Mouse (Mus musculus) midbrain, postnatal 0 days (tissue): ENCODE measurements around the gene Pgc. TPM values are rescaled to one million over a fixed set of nuclear protein-coding genes. Genes with fewer than 3 reads are reported as not detected.

Source experiments
- ATAC-seq: fragments of 200-750 bp; cut with Nextera tagmentation; 2 replicates; pipeline ENCODE4 v1.8.0; 2017; ENCODE audit warnings: moderate number of reproducible peaks, mild to moderate bottlenecking, moderate TSS enrichment, moderate library complexity; ENCODE audit not compliant: low FRiP score
- DNase-seq: peaks from one replicate; pipeline ENCODE4 v3.0.0-alpha.2; 2015; ENCODE audit warnings: low spot score
- H3K27ac ChIP-seq: fragments of 300-500 bp; sonication (generic); 2 replicates; pipeline ENCODE4 v1.5.1; 2014; ENCODE audit warnings: low read depth, mild to moderate bottlenecking, low read length, mixed read lengths
- H3K27me3 ChIP-seq: fragments of 300-500 bp; sonication (generic); 2 replicates; pipeline ENCODE4 v1.6.1; 2014; ENCODE audit warnings: low read length, control low read depth, mixed read lengths; ENCODE audit not compliant: insufficient read depth
- H3K36me3 ChIP-seq: fragments of 300-500 bp; sonication (generic); 2 replicates; pipeline ENCODE4 v1.6.1; 2014; ENCODE audit warnings: low read length, control low read depth, mixed read lengths; ENCODE audit not compliant: insufficient read depth
- H3K4me1 ChIP-seq: fragments of 300-500 bp; sonication (generic); 2 replicates; pipeline ENCODE4 v1.6.1; 2014; ENCODE audit warnings: mild to moderate bottlenecking, control low read depth, antibody characterized with exemption, low read length, mixed read lengths; ENCODE audit not compliant: insufficient read depth
- H3K4me2 ChIP-seq: fragments of 300-500 bp; sonication (generic); 2 replicates; pipeline ENCODE4 v1.6.1; 2014; ENCODE audit warnings: low read depth, mild to moderate bottlenecking, low read length, mixed read lengths; ENCODE audit not compliant: poor library complexity, severe bottlenecking
- H3K4me3 ChIP-seq: fragments of 300-500 bp; sonication (generic); 2 replicates; pipeline ENCODE4 v1.5.1; 2014; ENCODE audit warnings: low read depth, mild to moderate bottlenecking, low read length, moderate library complexity
- H3K9ac ChIP-seq: fragments of 300-500 bp; sonication (generic); replicated peaks from 2 replicates; pipeline ENCODE4 v1.6.1; 2014; ENCODE audit warnings: mild to moderate bottlenecking, low read length, moderate library complexity, mixed read lengths; ENCODE audit not compliant: poor library complexity, severe bottlenecking
- H3K9me3 ChIP-seq: fragments of 300-500 bp; sonication (generic); 2 replicates; pipeline ENCODE4 v1.6.1; 2016; ENCODE audit warnings: low read length, control low read depth
- CTCF ChIP-seq: IDR thresholded peaks from 2 replicates; pipeline ENCODE4 v1.5.1; 2016; ENCODE audit warnings: antibody characterized with exemption, mild to moderate bottlenecking
- WGBS: fragments of 180-500 bp; shearing (Covaris S2); extraction: QIAGEN DNeasy Blood & Tissue Kit; methylation state at CpG from one replicate; pipeline ENCODE4 v1.1.7; 2014; 5-methylcytosine and 5-hydroxymethylcytosine counted together
- polyA plus RNA-seq: library from polyadenylated mRNA; unstranded; fragments of >200 nt; fragmentation: Nextera tagmentation; extraction: Ambion mirVana; gene quantifications from 2 replicates; pipeline ENCODE4 v1.2.1, GENCODE M21; 2015
- total RNA-seq: library from RNA; depleted of rRNA; stranded (reverse); fragments of >200 nt; gene quantifications from 2 replicates; pipeline ENCODE4 v1.2.3, GENCODE M21; 2014

The Pgc gene
- total and polyA plus RNA-seq, 2 experiments from 2014 or later = 0.19 to 0.27 TPM

- 60% methylated on average over 2 of the region's 2 CpGs for WGBS
- no peak for ATAC-seq
- peaks cover 9% of the 10 kb centered on the region for H3K27me3 ChIP-seq
Measured at GRCm38 (mm10) chr17:47740186-47740585, 13.5 kb downstream of the Pgc start.

GRCm38 (mm10) chr17:47742991-47743734 lies 16.5 kb downstream of the Pgc start:
- Histone ChIP-seq H3K27ac (no peak overlapping the region), H3K36me3 (no peaks in the 10 kb centered on the region), H3K4me3 (no peak overlapping the region), H3K9me3 (no peaks in the 10 kb centered on the region), H3K27me3 (peaks cover 1% of the 10 kb centered on the region; the same call in 1 of the 2 replicates), H3K4me1 (no peaks in the 10 kb centered on the region), H3K4me2 (no peak overlapping the region), H3K9ac (no peak overlapping the region)
- 51% methylated on average over 16 of the region's 16 CpGs for WGBS
- peak; percentile 51 for TF ChIP-seq CTCF
- ATAC-seq (no peak), DNase-seq (no peak)

More at GRCm38 (mm10) chr17:47740186-47740585, 13.5 kb downstream of the Pgc start:
- Histone ChIP-seq H3K36me3 (no peaks in the 10 kb centered on the region), H3K9ac (no peak overlapping the region), H3K27ac (no peak overlapping the region), H3K4me1 (peaks cover 6% of the 10 kb centered on the region; the same call in 1 of the 2 replicates), H3K4me3 (no peak overlapping the region), H3K4me2 (no peak overlapping the region), H3K9me3 (no peaks in the 10 kb centered on the region)
- DNase-seq = no peak
- TF ChIP-seq CTCF = 0 out of 2 replicates have a peak, but pooled peaks have one; percentile 25

GRCm38 (mm10) chr17:47744086-47744485 lies 17.4 kb downstream of the Pgc start:
- no peaks in the 10 kb centered on the region for H3K27me3 ChIP-seq
- DNase-seq (no peak), ATAC-seq (no peak)
- no peaks in the 10 kb centered on the region for H3K4me1 ChIP-seq
- no peaks in the 10 kb centered on the region for H3K9me3 ChIP-seq
- H3K4me3 ChIP-seq = no peak overlapping the region
- no peak for TF ChIP-seq CTCF
- no peak overlapping the region for H3K9ac ChIP-seq
- WGBS = 94% methylated on average over 14 of the region's 14 CpGs
- H3K36me3 ChIP-seq = no peaks in the 10 kb centered on the region
- no peak overlapping the region for H3K4me2 ChIP-seq
- no peak overlapping the region for H3K27ac ChIP-seq

- no peak overlapping the region for H3K9ac ChIP-seq
- H3K27ac ChIP-seq = no peak overlapping the region
- no peaks in the 10 kb centered on the region for H3K9me3 ChIP-seq
- H3K36me3 ChIP-seq = no peaks in the 10 kb centered on the region
- DNase-seq (no peak), ATAC-seq (no peak)
- H3K4me2 ChIP-seq = no peak overlapping the region
- H3K27me3 ChIP-seq = no peaks in the 10 kb centered on the region
- 90% methylated on average over 10 of the region's 10 CpGs for WGBS
- no peak overlapping the region for H3K4me3 ChIP-seq
- TF ChIP-seq CTCF = peak; percentile 49
- no peaks in the 10 kb centered on the region for H3K4me1 ChIP-seq
Measured at GRCm38 (mm10) chr17:47744746-47745368, 18.2 kb downstream of the Pgc start.

- Histone ChIP-seq H3K4me3 (no peak overlapping the region), H3K4me2 (no peak overlapping the region), H3K36me3 (no peaks in the 10 kb centered on the region), H3K4me1 (no peaks in the 10 kb centered on the region), H3K9me3 (no peaks in the 10 kb centered on the region), H3K9ac (no peak overlapping the region), H3K27me3 (no peaks in the 10 kb centered on the region), H3K27ac (no peak overlapping the region)
- ATAC-seq (peak; percentile 47; the same call in 1 of the 2 replicates), DNase-seq (no peak)
- TF ChIP-seq CTCF = no peak
- WGBS = 71% methylated on average over 14 of the region's 14 CpGs
Measured at GRCm38 (mm10) chr17:47748791-47749553, 22.3 kb downstream of the Pgc start.
